Mouse (Mus musculus) heart, postnatal 0 days (tissue): ENCODE results near the gene Med27.

ENCODE experiments used
- CTCF ChIP-seq: IDR thresholded peaks from 2 replicates; pipeline ENCODE4 v1.5.1; 2016; ENCODE audit warnings: antibody characterized with exemption, control low read depth, low read depth
- EP300 ChIP-seq: IDR thresholded peaks from 2 replicates; pipeline ENCODE4 v1.6.1; 2016; ENCODE audit warnings: antibody characterized with exemption, low read depth

DNA sequence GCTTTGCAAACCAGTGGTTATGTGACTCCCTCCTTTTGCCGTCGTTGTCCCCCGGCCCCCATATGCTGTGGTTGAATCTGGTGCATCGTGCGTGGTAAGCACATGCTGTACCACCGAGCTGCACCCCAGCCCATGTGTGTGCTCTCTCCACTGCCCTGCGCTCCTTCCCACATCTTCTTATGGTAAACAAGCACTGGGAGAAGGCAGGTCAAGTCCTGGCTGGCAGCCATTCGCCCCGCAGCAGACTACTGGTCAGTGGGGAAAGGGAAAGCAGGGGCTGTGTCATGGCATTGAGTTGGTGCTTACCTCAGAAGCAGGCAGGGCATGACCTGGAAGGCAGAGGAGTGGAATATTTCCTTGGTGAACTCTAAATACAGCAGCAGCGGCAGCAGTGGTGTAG lies 58.3 kb downstream of the Med27 start:
- no peak for TF ChIP-seq EP300
- TF ChIP-seq CTCF: no peak
